Mouse (Mus musculus) heart, embryonic 14.5 days (tissue): ENCODE data around the gene Slc13a4. TPM values are rescaled to one million over a fixed set of nuclear protein-coding genes. Genes with fewer than 3 reads are reported as not detected.

Experiments used
- ATAC-seq: fragments of 200-750 bp; cut with Nextera tagmentation; 2 replicates; pipeline ENCODE4 v1.8.0; 2017; ENCODE audit warnings: low read depth, moderate TSS enrichment; ENCODE audit not compliant: insufficient number of reproducible peaks, insufficient read depth, low FRiP score
- H3K27ac ChIP-seq, 2 experiments: fragments of 200-500 bp in 1 of 2; fragments of 300-500 bp in 1 of 2; sonication (generic) in 1 of 2; replicated peaks in 1 of 2; 2 replicates each; pipeline ENCODE4 v1.5.1; 2012 to 2014; ENCODE audit warnings: low read depth in 2 of 2, low read length in 2 of 2, control low read depth in 1 of 2, mild to moderate bottlenecking in 1 of 2, mixed read lengths in 1 of 2; ENCODE audit not compliant: control insufficient read depth in 1 of 2, insufficient read depth in 1 of 2
- H3K27me3 ChIP-seq: fragments of 300-500 bp; sonication (generic); 2 replicates; pipeline ENCODE4 v1.6.1; 2014; ENCODE audit warnings: mild to moderate bottlenecking, low read length, control low read depth; ENCODE audit not compliant: control insufficient read depth, insufficient read depth
- H3K36me3 ChIP-seq: fragments of 300-500 bp; sonication (generic); 2 replicates; pipeline ENCODE4 v1.6.1; 2014; ENCODE audit warnings: mild to moderate bottlenecking, control low read depth, low read length, mixed read lengths; ENCODE audit not compliant: control insufficient read depth, insufficient read depth
- H3K4me1 ChIP-seq, 2 experiments: fragments of 200-500 bp in 1 of 2; fragments of 300-500 bp in 1 of 2; sonication (generic) in 1 of 2; 2 replicates each; pipeline ENCODE4 v1.6.1; 2012 to 2014; ENCODE audit warnings: low read length in 2 of 2, control low read depth in 1 of 2, mixed read lengths in 1 of 2; ENCODE audit not compliant: control insufficient read depth in 2 of 2, insufficient read depth in 2 of 2
- H3K4me2 ChIP-seq: fragments of 300-500 bp; sonication (generic); 2 replicates; pipeline ENCODE4 v1.6.1; 2014; ENCODE audit warnings: mild to moderate bottlenecking, low read length
- H3K4me3 ChIP-seq, 2 experiments: fragments of 200-500 bp in 1 of 2; fragments of 300-500 bp in 1 of 2; sonication (generic) in 1 of 2; 2 replicates each; pipeline ENCODE4 v1.5.1; 2012 to 2014; ENCODE audit warnings: low read length in 2 of 2, mild to moderate bottlenecking in 2 of 2, control low read depth in 1 of 2, low read depth in 1 of 2, moderate library complexity in 1 of 2; ENCODE audit not compliant: control insufficient read depth in 1 of 2, insufficient read depth in 1 of 2
- H3K9ac ChIP-seq: fragments of 300-500 bp; sonication (generic); 2 replicates; pipeline ENCODE4 v1.6.1; 2014; ENCODE audit warnings: mild to moderate bottlenecking, low read length
- H3K9me3 ChIP-seq: fragments of 300-500 bp; sonication (generic); 2 replicates; pipeline ENCODE4 v1.6.1; 2016; ENCODE audit warnings: low read length, control low read depth; ENCODE audit not compliant: control insufficient read depth
- WGBS: fragments of 180-500 bp; shearing (Covaris S2); extraction: QIAGEN DNeasy Blood & Tissue Kit; methylation state at CpG from one replicate; pipeline ENCODE4 v1.1.7; 2014; 5-methylcytosine and 5-hydroxymethylcytosine counted together
- polyA plus RNA-seq: library from polyadenylated mRNA; unstranded; fragments of >200 nt; fragmentation: Nextera tagmentation; extraction: Ambion mirVana; gene quantifications from 2 replicates; pipeline ENCODE4 v1.2.1, GENCODE M21; 2014

Slc13a4 gene
- polyA plus RNA-seq, 1 experiment from 2014 or later = 1.3 TPM

DNA sequence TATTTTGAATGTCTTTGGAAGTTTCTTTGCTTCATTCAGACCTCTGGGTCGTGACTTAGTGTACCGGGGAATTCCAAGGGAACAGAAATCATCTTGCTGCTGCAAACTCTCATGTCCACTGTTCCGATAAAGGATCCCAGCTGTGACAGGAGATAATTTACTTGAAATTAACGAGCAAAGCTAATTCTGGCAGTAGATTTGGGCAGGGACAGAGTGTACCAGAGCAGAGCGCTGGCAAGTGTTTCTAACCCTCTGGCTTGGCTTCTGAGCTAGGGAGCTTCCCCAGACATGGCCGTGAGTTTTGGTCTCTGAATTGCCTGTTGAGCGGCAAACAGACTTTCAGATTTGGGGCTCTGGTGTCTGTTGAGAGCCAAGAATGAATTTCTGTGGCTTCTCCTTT lies 41.9 kb upstream of the Slc13a4 start:
- Histone ChIP-seq H3K4me3 (no peak overlapping the region), H3K36me3 (no peaks in the 10 kb centered on the region), H3K27ac (no peak overlapping the region), H3K27me3 (no peaks in the 10 kb centered on the region), H3K4me1 (peaks cover 0 to 6% of the 10 kb centered on the region in 2 experiments; a peak in 3 of 4 replicates), H3K4me2 (no peak overlapping the region), H3K9me3 (no peaks in the 10 kb centered on the region), H3K9ac (no peak overlapping the region)
- ATAC-seq = no peak
- 52% methylated on average over 7 of the region's 7 CpGs for WGBS

DNA sequence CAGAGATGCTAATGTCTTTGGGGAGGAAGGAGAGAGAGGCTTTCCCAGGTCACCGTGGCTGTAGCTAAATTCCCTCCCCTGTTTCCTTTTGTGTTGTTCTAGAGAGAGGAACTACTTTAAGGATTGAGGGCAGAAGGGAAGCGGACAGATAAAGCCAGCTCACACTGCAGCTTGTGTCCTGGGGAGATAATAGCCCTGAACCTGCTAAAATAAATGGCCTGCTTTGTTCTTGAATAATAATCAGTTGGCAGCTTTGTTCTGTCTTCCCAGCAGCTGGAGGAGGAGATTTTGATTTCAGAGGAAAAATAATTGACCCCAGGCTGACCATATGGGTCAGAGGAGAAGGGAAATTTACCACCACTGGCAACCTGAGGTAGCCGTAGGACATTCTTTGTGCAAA lies 30.7 kb upstream of the Slc13a4 start:
- no peak overlapping the region for H3K4me2 ChIP-seq
- H3K27ac ChIP-seq = no peak overlapping the region
- no peak overlapping the region for H3K4me3 ChIP-seq
- WGBS = 39% methylated on average over 3 of the region's 3 CpGs
- H3K27me3 ChIP-seq = no peaks in the 10 kb centered on the region
- peaks cover 0 to under 1% of the 10 kb centered on the region in 2 experiments; a peak in 3 of 4 replicates for H3K4me1 ChIP-seq
- no peak for ATAC-seq
- H3K9me3 ChIP-seq = no peaks in the 10 kb centered on the region
- H3K36me3 ChIP-seq = no peaks in the 10 kb centered on the region
- H3K9ac ChIP-seq = no peak overlapping the region

DNA sequence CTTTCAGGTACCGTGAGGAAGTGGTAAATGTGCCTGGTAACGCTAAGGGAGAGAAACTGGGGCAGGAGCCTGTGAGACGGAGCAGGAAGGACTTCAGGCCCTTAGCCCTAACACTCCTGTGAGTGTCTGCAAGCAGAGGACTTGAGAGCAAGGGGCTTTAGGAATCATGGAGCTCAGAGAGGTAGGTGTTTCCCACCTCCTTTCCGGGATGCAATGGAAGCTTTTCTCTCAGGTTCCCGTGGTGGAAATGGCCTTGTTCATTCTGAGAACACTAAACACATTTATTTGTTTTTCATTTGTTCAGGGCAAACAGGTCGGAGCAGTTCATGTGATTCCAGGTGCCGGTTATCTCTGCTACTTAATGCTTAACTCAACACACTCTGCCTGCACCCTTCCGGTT lies 29.9 kb upstream of the Slc13a4 start:
- ATAC-seq = no peak
- H3K9ac ChIP-seq = no peak overlapping the region
- WGBS = 61% methylated on average over 8 of the region's 8 CpGs

DNA sequence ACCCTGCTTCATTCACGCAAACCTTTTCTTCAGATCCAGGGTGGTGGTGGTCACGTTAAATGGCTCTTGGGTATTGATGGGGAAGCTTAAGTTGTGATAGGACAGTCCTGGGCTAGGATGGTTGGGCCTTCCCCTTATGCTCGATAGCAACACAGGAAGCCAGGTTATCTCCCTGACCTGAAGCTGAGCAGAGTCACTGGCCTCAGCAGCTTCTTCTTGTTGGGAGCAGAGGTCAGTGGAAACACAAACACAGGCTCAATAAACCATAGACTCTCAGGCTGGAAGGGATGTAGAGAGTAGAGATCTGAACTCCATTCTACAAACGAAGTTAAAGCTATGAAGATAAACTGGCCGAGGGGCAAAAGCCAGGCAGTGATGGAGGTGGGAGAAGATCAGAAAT lies 27.5 kb upstream of the Slc13a4 start:
- Histone ChIP-seq H3K9me3 (no peaks in the 10 kb centered on the region), H3K9ac (no peak overlapping the region), H3K4me3 (no peak overlapping the region), H3K36me3 (no peaks in the 10 kb centered on the region), H3K27me3 (no peaks in the 10 kb centered on the region), H3K4me1 (peaks cover 6 to 8% of the 10 kb centered on the region in 2 experiments), H3K4me2 (no peak overlapping the region), H3K27ac (no peak overlapping the region)
- WGBS = 48% methylated on average over 5 of the region's 5 CpGs
- ATAC-seq = no peak

More for the DNA sequence above, 29.9 kb upstream of the Slc13a4 start:
- Histone ChIP-seq H3K36me3 (no peaks in the 10 kb centered on the region), H3K4me3 (no peak overlapping the region), H3K9me3 (no peaks in the 10 kb centered on the region), H3K4me1 (peaks cover 0 to 3% of the 10 kb centered on the region in 2 experiments; a peak in 3 of 4 replicates), H3K27me3 (no peaks in the 10 kb centered on the region), H3K4me2 (no peak overlapping the region), H3K27ac (no peak overlapping the region)

DNA sequence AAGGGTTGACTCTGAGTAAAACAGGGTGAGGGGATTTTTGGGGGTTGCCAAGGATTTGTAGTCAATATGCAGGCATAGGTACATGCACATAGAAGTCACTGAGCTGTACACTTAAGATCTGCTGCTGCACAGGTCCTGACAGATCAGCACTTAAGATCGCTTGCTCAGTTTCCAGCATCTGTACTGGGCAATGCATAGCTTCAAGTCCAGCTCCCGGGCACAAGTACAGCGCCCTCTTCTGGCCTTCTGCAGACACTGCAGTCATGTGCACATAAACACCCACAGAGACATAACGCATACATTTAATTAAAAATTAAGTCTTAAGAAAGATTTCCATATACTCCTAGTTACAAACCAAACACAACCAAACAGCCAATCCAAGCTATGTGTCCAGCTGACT lies 26.3 kb upstream of the Slc13a4 start:
- Histone ChIP-seq H3K27ac (no peak overlapping the region), H3K27me3 (no peaks in the 10 kb centered on the region), H3K36me3 (no peaks in the 10 kb centered on the region), H3K4me1 (peaks cover 6 to 8% of the 10 kb centered on the region in 2 experiments), H3K9ac (no peak overlapping the region), H3K9me3 (no peaks in the 10 kb centered on the region), H3K4me2 (no peak overlapping the region), H3K4me3 (no peak overlapping the region)
- WGBS = 75% methylated on average over 4 of the region's 4 CpGs
- ATAC-seq = no peak

DNA sequence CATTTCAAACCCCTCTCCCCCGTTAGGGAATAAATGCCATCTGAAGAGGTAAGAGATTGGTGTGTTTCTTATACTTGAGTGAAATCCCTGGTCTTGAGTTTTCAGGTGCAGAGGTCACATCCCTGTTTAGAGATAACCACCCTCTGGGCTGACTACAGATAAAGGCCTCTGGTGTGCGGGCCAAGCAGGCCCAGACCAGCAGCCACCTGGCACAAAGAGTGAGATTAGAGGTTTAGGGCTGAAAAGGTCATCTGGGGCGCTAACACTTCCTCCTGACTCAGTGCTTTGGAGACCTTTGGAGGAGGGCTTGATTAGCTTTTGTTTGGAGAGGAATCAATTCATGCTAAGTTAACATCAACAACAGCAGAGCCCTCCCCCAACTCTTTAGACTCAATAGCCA lies 25.7 kb upstream of the Slc13a4 start:
- Histone ChIP-seq H3K27ac (no peak overlapping the region), H3K4me1 (peaks cover 6 to 8% of the 10 kb centered on the region in 2 experiments), H3K36me3 (no peaks in the 10 kb centered on the region), H3K9ac (no peak overlapping the region), H3K4me3 (no peak overlapping the region), H3K9me3 (no peaks in the 10 kb centered on the region), H3K4me2 (no peak overlapping the region), H3K27me3 (no peaks in the 10 kb centered on the region)
- no peak for ATAC-seq
- 22% methylated on average over 3 of the region's 3 CpGs for WGBS

DNA sequence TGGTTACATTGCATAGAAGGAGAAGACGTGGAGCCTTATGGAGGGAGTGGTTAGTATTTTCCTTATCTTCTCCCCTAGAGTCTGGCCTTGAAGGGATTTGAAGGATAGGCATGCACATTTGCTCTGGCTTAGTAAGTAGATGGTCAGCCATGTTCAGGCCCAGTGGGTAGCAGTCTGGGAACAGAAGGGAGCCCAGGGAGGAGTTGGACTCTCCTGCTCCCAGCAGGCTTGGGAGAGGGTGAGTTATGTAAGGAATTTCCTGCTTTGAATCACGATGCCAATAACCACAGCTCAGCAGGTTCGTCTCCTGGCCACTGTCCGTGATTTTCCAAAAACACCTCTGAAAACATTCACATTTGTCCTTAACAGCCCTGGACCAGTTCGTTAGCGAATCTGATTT lies 22.9 kb upstream of the Slc13a4 start:
- H3K4me3 ChIP-seq = no peak overlapping the region
- H3K4me1 ChIP-seq = peaks cover 11 to 13% of the 10 kb centered on the region in 2 experiments
- no peak overlapping the region for H3K9ac ChIP-seq
- H3K27ac ChIP-seq = no peak overlapping the region
- no peaks in the 10 kb centered on the region for H3K27me3 ChIP-seq
- WGBS = 28% methylated on average over 6 of the region's 6 CpGs
- H3K36me3 ChIP-seq = no peaks in the 10 kb centered on the region
- H3K4me2 ChIP-seq = no peak overlapping the region
- ATAC-seq = no peak
- H3K9me3 ChIP-seq = no peaks in the 10 kb centered on the region

DNA sequence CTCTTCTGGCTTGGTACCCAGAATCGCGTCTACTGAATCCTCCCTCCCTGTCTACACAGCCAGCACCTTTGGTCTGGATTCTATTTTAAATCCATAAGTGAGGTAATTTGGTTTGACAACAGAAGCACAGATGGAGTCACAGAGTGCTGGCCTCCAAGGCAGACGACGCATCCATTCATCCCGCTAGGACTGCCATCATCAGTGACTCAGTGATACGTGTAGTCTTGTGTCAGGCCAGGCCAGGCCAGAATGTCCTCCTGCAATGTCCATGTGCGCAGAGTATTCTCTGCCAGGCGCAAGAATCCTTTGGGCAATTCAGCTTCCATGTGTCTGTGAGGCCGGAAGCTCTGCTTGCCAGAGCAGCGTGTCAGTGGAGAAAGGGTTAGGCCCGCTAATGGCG lies 22.0 kb upstream of the Slc13a4 start:
- H3K4me3 ChIP-seq = no peak overlapping the region
- H3K4me1 ChIP-seq = peaks cover 16% of the 10 kb centered on the region in 2 experiments
- H3K9ac ChIP-seq = no peak overlapping the region
- H3K4me2 ChIP-seq = no peak overlapping the region
- no peaks in the 10 kb centered on the region for H3K9me3 ChIP-seq
- no peak overlapping the region for H3K27ac ChIP-seq
- no peak for ATAC-seq
- 94% methylated on average over 12 of the region's 12 CpGs for WGBS
- H3K27me3 ChIP-seq = no peaks in the 10 kb centered on the region
- H3K36me3 ChIP-seq = no peaks in the 10 kb centered on the region
